Mouse (Mus musculus) lung, postnatal 0 days (tissue): ENCODE data around the gene S1pr4.

Experiments used
- CTCF ChIP-seq: IDR thresholded peaks from 2 replicates; pipeline ENCODE4 v1.5.1; 2016; ENCODE audit warnings: antibody characterized with exemption, mild to moderate bottlenecking
- EP300 ChIP-seq: IDR thresholded peaks from 2 replicates; pipeline ENCODE4 v1.6.1; 2016; ENCODE audit warnings: antibody characterized with exemption, mild to moderate bottlenecking, control low read depth

DNA sequence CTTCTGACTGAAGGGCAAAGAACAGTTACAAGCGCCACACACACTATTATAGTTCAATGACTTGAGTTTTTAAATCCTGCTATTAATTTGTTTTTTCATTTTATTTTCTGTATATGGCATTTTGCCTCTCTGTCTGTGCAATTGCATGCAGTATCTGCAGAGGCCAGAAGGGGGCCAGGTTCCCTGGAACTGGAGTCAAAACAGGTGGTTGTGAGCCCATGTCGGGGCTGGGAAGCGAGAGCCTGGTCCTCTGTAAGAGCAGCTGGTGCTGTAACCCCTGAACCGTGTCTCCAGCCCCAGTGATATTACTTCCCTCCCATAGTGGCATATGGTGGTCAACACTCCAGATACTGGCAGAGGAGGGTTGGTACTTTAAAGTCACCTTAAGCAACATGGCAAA, 18.6 kb upstream of the S1pr4 start:
- TF ChIP-seq EP300, result no peak
- TF ChIP-seq CTCF, result peak; percentile 83
